Mouse (Mus musculus) cerebellum, adult 2 months (tissue): ENCODE measurements around the gene Ntm. TPM values are rescaled to one million over a fixed set of nuclear protein-coding genes. Genes with fewer than 3 reads are reported as not detected.
A peak's percentile ranks its signal among the peaks of the same experiment; 100 is the strongest.

ENCODE experiments used
- DNase-seq, 2 experiments: peaks; one replicate each; pipeline ENCODE4 v3.0.0; 2021
- H3K27ac ChIP-seq: fragments of 200-500 bp; 2 replicates; pipeline ENCODE4 v1.5.1; 2012; ENCODE audit warnings: low read length, control low read depth, inconsistent platforms; ENCODE audit not compliant: insufficient read depth
- H3K27me3 ChIP-seq: fragments of 200-500 bp; 2 replicates; pipeline ENCODE4 v1.6.1; 2012; ENCODE audit warnings: inconsistent platforms, mild to moderate bottlenecking, low read length, moderate library complexity; ENCODE audit not compliant: control insufficient read depth, insufficient read depth
- H3K4me1 ChIP-seq: fragments of 200-500 bp; 2 replicates; pipeline ENCODE4 v1.6.1; 2011; ENCODE audit warnings: low read length; ENCODE audit not compliant: control insufficient read depth, insufficient read depth
- H3K4me3 ChIP-seq: fragments of 200-500 bp; replicated peaks from 2 replicates; pipeline ENCODE3; 2011; ENCODE audit warnings: mild to moderate bottlenecking, low read depth, low read length, control low read depth; ENCODE audit not compliant: insufficient read depth
- CTCF ChIP-seq: fragments of 200-500 bp; IDR thresholded peaks from 2 replicates; pipeline ENCODE4 v1.5.1; 2011; ENCODE audit warnings: low read depth, mild to moderate bottlenecking, control low read depth, low read length, moderate library complexity, borderline replicate concordance; ENCODE audit not compliant: insufficient read depth
- POLR2A ChIP-seq: fragments of 200-500 bp; IDR thresholded peaks from 2 replicates; pipeline ENCODE4 v1.6.1; 2011; ENCODE audit warnings: low read length, control low read depth, borderline replicate concordance; ENCODE audit not compliant: insufficient read depth
- WGBS: fragments of 180-500 bp; shearing (Covaris S2); methylation state at CpG from one replicate; pipeline ENCODE4 v1.1.7; 2018; 5-methylcytosine and 5-hydroxymethylcytosine counted together
- polyA plus RNA-seq: library from polyadenylated mRNA; depleted of rRNA; stranded (reverse); fragments of >200 nt; gene quantifications from 2 replicates; pipeline ENCODE4 v1.2.3, GENCODE M21; 2012

Ntm gene
- polyA plus RNA-seq, 1 experiment, result 193 TPM

- TF ChIP-seq POLR2A (no peak), CTCF (no peak)
- 81% methylated on average over 3 of the region's 3 CpGs for WGBS
- Histone ChIP-seq H3K27me3 (no peaks in the 10 kb centered on the region), H3K4me3 (no peak overlapping the region), H3K4me1 (peaks cover 8% of the 10 kb centered on the region), H3K27ac (no peak overlapping the region)
- no peak for DNase-seq
These were observed 302.8 kb downstream of the Ntm start for GRCm38 (mm10) chr9:29660059-29660613.

DNA sequence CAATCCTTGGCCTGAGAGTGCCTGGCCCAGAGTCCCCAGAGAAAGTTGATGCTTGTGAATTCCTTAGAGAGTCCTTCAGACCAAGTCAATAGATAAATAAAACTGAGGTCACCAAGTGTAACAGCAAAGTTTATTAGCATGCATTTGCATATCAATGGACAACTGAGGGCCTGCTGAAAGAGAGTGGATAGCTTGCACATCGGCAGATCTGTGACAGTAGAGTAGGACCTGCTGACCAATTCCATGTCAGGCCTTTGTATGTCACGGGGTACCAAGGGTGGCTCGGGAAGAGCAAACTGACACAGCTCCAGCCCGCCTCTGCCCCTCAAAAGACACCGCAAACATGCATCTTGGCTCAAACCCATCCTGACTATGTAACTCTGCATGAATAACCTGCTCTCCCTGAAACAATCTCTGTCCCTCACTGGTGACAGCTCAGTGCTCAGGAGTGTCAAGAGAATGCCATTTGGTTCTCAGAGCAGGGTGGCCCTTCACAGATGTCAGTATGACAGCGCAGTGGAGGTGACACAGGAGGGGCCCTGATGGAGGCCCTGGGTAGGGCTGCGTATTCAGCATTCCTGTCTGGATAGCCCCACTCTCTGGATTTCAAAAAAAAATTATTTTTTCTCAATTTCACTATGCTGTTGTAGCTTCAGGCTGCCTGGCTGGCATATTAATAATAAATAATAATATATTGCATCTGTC lies 305.0 kb downstream of the Ntm start:
- 82% methylated on average over 7 of the region's 7 CpGs for WGBS
- Histone ChIP-seq H3K4me1 (peaks cover 8% of the 10 kb centered on the region), H3K27ac (no peak overlapping the region), H3K27me3 (no peaks in the 10 kb centered on the region), H3K4me3 (no peak overlapping the region)
- TF ChIP-seq CTCF, result no peak
- no peak for TF ChIP-seq POLR2A
- DNase-seq, result no peak

- Histone ChIP-seq H3K27me3 (no peaks in the 10 kb centered on the region), H3K4me1 (peaks cover 11% of the 10 kb centered on the region), H3K27ac (no peak overlapping the region), H3K4me3 (no peak overlapping the region)
- 9% methylated on average over 6 of the region's 6 CpGs for WGBS
- peak; percentile 84 for TF ChIP-seq CTCF
- no peak for TF ChIP-seq POLR2A
- DNase-seq, result peak; percentile 64 to 69
These were observed 308.1 kb downstream of the Ntm start for GRCm38 (mm10) chr9:29654885-29655284.

- Histone ChIP-seq H3K27ac (no peak overlapping the region), H3K4me1 (peaks cover 19% of the 10 kb centered on the region), H3K4me3 (no peak overlapping the region), H3K27me3 (no peaks in the 10 kb centered on the region)
- no peak for TF ChIP-seq POLR2A
- TF ChIP-seq CTCF, result no peak
- DNase-seq, result peak; percentile 37 to 42
- 56% methylated on average over 14 of the region's 14 CpGs for WGBS
These were observed 309.2 kb downstream of the Ntm start for GRCm38 (mm10) chr9:29653678-29654235.

GRCm38 (mm10) chr9:29652854-29653253 lies 310.1 kb downstream of the Ntm start:
- TF ChIP-seq POLR2A, result no peak
- no peak for TF ChIP-seq CTCF
- Histone ChIP-seq H3K4me1 (peaks cover 23% of the 10 kb centered on the region), H3K27me3 (no peaks in the 10 kb centered on the region), H3K4me3 (no peak overlapping the region), H3K27ac (no peak overlapping the region)
- WGBS, result 49% methylated on average over 7 of the region's 7 CpGs
- peak in 1 of 2 experiments; percentile 23 for DNase-seq

DNA sequence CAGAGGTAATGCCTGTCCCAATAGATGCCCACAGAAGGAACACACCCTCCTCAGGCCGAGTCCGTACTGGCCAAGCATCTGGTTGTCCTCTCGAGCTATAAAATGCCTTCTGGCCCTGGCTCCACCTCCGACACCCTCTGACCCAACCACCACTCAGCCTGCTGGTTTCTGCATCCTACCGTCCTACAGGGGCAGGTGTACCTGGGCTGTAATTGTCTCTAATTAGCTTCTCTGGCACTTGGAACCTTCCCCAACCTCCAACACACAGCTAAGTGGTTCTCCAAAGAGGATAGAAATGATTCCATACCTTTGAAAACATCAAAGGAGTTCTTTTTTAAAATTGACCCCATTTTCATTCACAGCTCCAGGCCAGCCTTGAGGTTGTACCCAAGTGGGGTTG lies 311.1 kb downstream of the Ntm start:
- Histone ChIP-seq H3K27ac (no peak overlapping the region), H3K4me3 (no peak overlapping the region), H3K4me1 (peaks cover 32% of the 10 kb centered on the region), H3K27me3 (no peaks in the 10 kb centered on the region)
- peak in 1 of 2 experiments; percentile 5 for DNase-seq
- TF ChIP-seq POLR2A (no peak), CTCF (no peak)
- WGBS, result 90% methylated on average over 5 of the region's 5 CpGs

- no peak for DNase-seq
- Histone ChIP-seq H3K4me1 (peaks cover 32% of the 10 kb centered on the region), H3K27ac (no peak overlapping the region), H3K4me3 (no peak overlapping the region), H3K27me3 (no peaks in the 10 kb centered on the region)
- WGBS, result 67% methylated on average over 4 of the region's 4 CpGs
- TF ChIP-seq POLR2A (no peak), CTCF (no peak)
These were observed 311.7 kb downstream of the Ntm start for GRCm38 (mm10) chr9:29651226-29651625.

DNA sequence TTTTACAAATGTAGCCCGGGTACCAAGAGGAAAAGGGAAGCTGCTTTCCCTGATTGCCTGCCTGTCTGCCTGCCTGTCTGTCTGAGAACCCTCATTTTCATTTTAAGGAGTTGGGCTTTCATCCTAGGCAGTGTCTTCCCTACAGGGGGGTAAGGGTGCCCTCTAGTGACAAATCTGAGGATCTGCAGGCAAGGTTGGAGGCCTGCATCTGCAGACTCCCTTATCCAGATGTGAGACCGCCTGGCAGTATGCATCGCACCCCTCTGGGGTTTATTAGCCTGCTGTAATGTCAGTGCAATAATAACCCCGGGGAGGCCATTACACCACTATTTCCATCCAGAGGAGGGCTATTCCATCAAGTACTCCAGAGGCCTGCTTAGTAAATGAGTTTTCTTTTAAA lies 312.3 kb downstream of the Ntm start:
- TF ChIP-seq CTCF (peak; percentile 88), POLR2A (no peak)

More for the DNA sequence above, 312.3 kb downstream of the Ntm start:
- Histone ChIP-seq H3K27me3 (no peaks in the 10 kb centered on the region), H3K4me3 (no peak overlapping the region), H3K4me1 (peaks cover 36% of the 10 kb centered on the region), H3K27ac (no peak overlapping the region)
- DNase-seq, result peak; percentile 66 to 71
- 43% methylated on average over 4 of the region's 4 CpGs for WGBS
